Mouse (Mus musculus): ENCODE data around the gene Prpf31. TPM values are rescaled to one million over a fixed set of nuclear protein-coding genes. Genes with fewer than 3 reads are reported as not detected.
"Not testable (repeated sequence)": the region's sequence is repeated elsewhere in the genome, so short reads cannot be mapped to it uniquely, and the experiment has no call there.

The Prpf31 gene
- total and polyA plus RNA-seq, 3 experiments: 146 to 334 (median 187) TPM

DNA sequence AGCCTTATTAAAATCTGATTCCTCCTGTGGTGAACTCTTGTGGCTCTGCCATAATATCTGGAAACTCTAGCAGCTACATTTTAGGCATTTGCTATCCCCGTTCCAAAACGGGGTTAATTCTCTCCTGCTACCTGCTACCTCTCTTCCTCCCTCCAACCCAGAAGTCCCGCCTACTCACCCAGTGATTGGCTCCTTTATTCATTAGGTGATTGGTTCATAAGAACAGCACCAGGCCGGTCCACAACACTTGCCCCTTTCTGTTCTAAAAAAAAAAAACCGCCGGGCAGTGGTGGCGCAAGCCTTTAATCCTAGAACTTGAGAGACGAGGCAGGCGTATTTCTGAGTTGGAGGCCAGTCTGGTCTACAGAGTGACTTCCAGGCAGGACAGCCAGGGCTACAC is 34.6 kb upstream of the Prpf31 start (continued):
- TF ChIP-seq MAZ (IDR thresholded peaks at IDR 0.05; ENCODE audit: low read depth, low read length): no peak

DNA sequence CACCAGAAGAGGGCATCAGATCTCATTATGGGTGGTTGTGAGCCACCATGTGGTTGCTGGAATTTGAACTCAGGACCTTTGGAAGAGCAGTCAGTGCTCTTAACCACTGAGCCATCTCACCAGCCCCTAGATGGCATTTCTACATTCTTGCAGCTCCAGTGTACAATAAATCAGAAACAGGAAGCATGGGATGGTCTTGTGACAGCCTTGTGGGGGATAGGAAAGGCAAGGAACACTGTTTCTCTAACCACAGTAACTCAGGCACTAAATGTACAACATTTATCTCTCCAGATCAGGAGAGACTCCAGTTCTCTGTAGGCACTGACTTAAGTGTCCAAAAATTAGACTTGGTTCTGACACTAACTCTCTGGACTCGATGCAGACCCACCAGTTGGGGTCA is 32.0 kb upstream of the Prpf31 start:
- H3K27me3 ChIP-seq (ENCODE audit: control insufficient read depth in 1 of 2, insufficient read depth in 2 of 2, low read length in 2 of 2); H3K4me1 ChIP-seq (ENCODE audit: control insufficient read depth in 1 of 2, insufficient read depth in 2 of 2, low read length in 2 of 2); H3K9ac ChIP-seq (ENCODE audit: control insufficient read depth, low read depth, low read length, poor library complexity, severe bottlenecking); H3K9me3 ChIP-seq (replicated peaks; ENCODE audit: insufficient read depth, low read length); H3K27ac ChIP-seq (ENCODE audit: control insufficient read depth, low read depth, low read length); DNase-seq (ENCODE audit: low read depth, low spot score); H3K36me3 ChIP-seq (ENCODE audit: control insufficient read depth in 1 of 2, insufficient read depth in 2 of 2, low read length in 2 of 2); H3K79me2 ChIP-seq (ENCODE audit: control insufficient read depth, insufficient read depth, low read length, poor library complexity); H3K4me3 ChIP-seq (ENCODE audit: control insufficient read depth in 1 of 2, insufficient read depth in 1 of 2, low read depth in 2 of 2, low read length in 2 of 2): not testable (repeated sequence)

DNA sequence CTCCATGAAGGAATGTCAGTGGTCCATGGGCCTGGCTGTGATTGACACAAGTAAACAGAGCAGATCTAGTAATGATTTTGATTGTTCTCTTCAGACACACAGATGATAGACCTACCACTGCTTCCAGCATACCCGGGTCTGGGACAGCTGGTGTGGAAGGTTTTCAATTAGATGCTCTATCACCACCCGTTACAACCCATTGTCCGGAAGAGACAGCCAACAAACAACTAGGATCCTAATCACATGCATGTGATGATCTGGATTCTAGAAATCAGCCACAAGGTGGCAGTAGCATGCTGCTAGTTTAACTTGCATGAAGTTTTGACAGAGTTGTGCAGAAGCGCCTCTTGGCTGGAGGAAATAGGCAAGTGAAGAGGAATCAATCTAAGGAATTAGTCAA is 28.7 kb upstream of the Prpf31 start:
- Histone ChIP-seq H3K27me3 (ENCODE audit: control insufficient read depth in 1 of 2, insufficient read depth in 2 of 2, low read length in 2 of 2) (0 out of 4 replicates have a peak, but pooled peaks cover 0 to 2% of the 10 kb centered on the region in 2 experiments), H3K27ac (ENCODE audit: control insufficient read depth, low read depth, low read length) (no peak overlapping the region), H3K4me1 (ENCODE audit: control insufficient read depth in 1 of 2, insufficient read depth in 2 of 2, low read length in 2 of 2) (no peaks in the 10 kb centered on the region), H3K4me3 (ENCODE audit: control insufficient read depth in 1 of 2, insufficient read depth in 1 of 2, low read depth in 2 of 2, low read length in 2 of 2) (no peak overlapping the region), H3K9ac (ENCODE audit: control insufficient read depth, low read depth, low read length, poor library complexity, severe bottlenecking) (no peak overlapping the region), H3K36me3 (ENCODE audit: control insufficient read depth in 1 of 2, insufficient read depth in 2 of 2, low read length in 2 of 2) (no peaks in the 10 kb centered on the region), H3K9me3 (replicated peaks; ENCODE audit: insufficient read depth, low read length) (no peaks in the 10 kb centered on the region), H3K79me2 (ENCODE audit: control insufficient read depth, insufficient read depth, low read length, poor library complexity) (no peaks in the 10 kb centered on the region)
- DNase-seq (ENCODE audit: low read depth, low spot score): peak; percentile 88
- no peak for TF ChIP-seq BHLHE40 (IDR thresholded peaks at IDR 0.05; ENCODE audit: borderline replicate concordance, low read depth, low read length)
- no peak for TF ChIP-seq ZKSCAN1 (IDR thresholded peaks at IDR 0.05; ENCODE audit: low read depth, low read length)
- TF ChIP-seq MXI1 (IDR thresholded peaks at IDR 0.05; ENCODE audit: low read depth, low read length): 0 out of 2 replicates have a peak, but pooled peaks have one; percentile 36
- TF ChIP-seq GABPA (IDR thresholded peaks at IDR 0.05; ENCODE audit: low read depth, low read length): no peak
- 0 out of 2 replicates have a peak, but pooled peaks have one; percentile 17 for TF ChIP-seq MAFK (IDR thresholded peaks at IDR 0.05; ENCODE audit: borderline replicate concordance, low read depth, low read length)
- TF ChIP-seq CHD1 (IDR thresholded peaks at IDR 0.05; ENCODE audit: low read depth, low read length): no peak
- TF ChIP-seq CTCF (IDR thresholded peaks at IDR 0.05 in 2 of 3, conservative IDR thresholded peaks at IDR 0.05 in 1 of 3; ENCODE audit: control insufficient read depth in 1 of 3, insufficient read depth in 1 of 3, low read depth in 2 of 3, low read length in 3 of 3, poor library complexity in 1 of 3, severe bottlenecking in 1 of 3): peak; percentile 53 to 96 (median 85)
- no peak for TF ChIP-seq MYB (IDR thresholded peaks at IDR 0.05; ENCODE audit: low read depth, low read length)
- no peak for TF ChIP-seq JUND (IDR thresholded peaks at IDR 0.05; ENCODE audit: low read depth, low read length)
- no peak for TF ChIP-seq POLR2AphosphoS2 (IDR thresholded peaks at IDR 0.05; ENCODE audit: low read length)
- no peak for TF ChIP-seq ETS1 (IDR thresholded peaks at IDR 0.05; ENCODE audit: low read depth, low read length)
- TF ChIP-seq ZC3H11A (IDR thresholded peaks at IDR 0.05; ENCODE audit: low read depth, low read length): peak; percentile 72
- no peak for TF ChIP-seq KAT2A (conservative IDR thresholded peaks at IDR 0.05; ENCODE audit: low read depth, low read length)
- no peak for TF ChIP-seq USF2 (IDR thresholded peaks at IDR 0.05; ENCODE audit: borderline replicate concordance in 1 of 2, insufficient read depth in 1 of 2, low read depth in 1 of 2, low read length in 2 of 2)
- TF ChIP-seq SMC3 (IDR thresholded peaks at IDR 0.05; ENCODE audit: low read depth, low read length): peak; percentile 85
- TF ChIP-seq GATA1 (IDR thresholded peaks at IDR 0.05; ENCODE audit: low read depth, low read length): 0 out of 2 replicates have a peak, but pooled peaks have one; percentile 14
- no peak for TF ChIP-seq NRF1 (IDR thresholded peaks at IDR 0.05; ENCODE audit: insufficient read depth, low read depth, low read length, poor library complexity, severe bottlenecking)
- TF ChIP-seq RAD21 (IDR thresholded peaks at IDR 0.05; ENCODE audit: low read depth, low read length): peak; percentile 94
- TF ChIP-seq SIN3A (IDR thresholded peaks at IDR 0.05; ENCODE audit: low read length): peak; percentile 40; the same call in 1 of the 2 replicates
- no peak for TF ChIP-seq POLR2A (IDR thresholded peaks at IDR 0.05; ENCODE audit: control insufficient read depth in 1 of 2, insufficient read depth in 1 of 2, low read depth in 1 of 2, low read length in 2 of 2, poor library complexity in 1 of 2)
- TF ChIP-seq HCFC1 (IDR thresholded peaks at IDR 0.05; ENCODE audit: low read depth, low read length): no peak
- peak; percentile 85; the same call in 1 of the 2 replicates for TF ChIP-seq MYC (IDR thresholded peaks at IDR 0.05; ENCODE audit: low read depth, low read length)
- TF ChIP-seq MAX (IDR thresholded peaks at IDR 0.05; ENCODE audit: low read length): peak; percentile 65

Data from MEL (cell line).